In genomic region chr13:48659254-48660220, GRCm38 (mm10) we compare ENCODE assay signal across 8 mouse cellular contexts. TPM values are rescaled to one million over a fixed set of nuclear protein-coding genes. Genes with fewer than 3 reads are reported as not detected.
DNase-seq lines count a peak whose midpoint lies in the region; ATAC-seq and TF ChIP-seq lines count a peak whose summit lies in the region.

No protein-coding gene starts in this region.

- no peaks in the 10 kb centered on the region for H3K9me3 ChIP-seq in kidney, postnatal 0 days (replicated peaks; ENCODE audit: low read length)
- no peaks in the 10 kb centered on the region for H3K9me3 ChIP-seq in limb, embryonic 15.5 days

- intact Hi-C loops in left cerebral cortex, postnatal 14 days (cut with DNase I) = loop anchor here (10.0 kb wide), 1 partner anchor 335 kb away; no protein-coding TSS in a partner anchor

- TF ChIP-seq POLR2A in brain, embryonic 14.5 days (IDR thresholded peaks at IDR 0.05; ENCODE audit: borderline replicate concordance, extremely low read depth, insufficient read depth, insufficient read length, poor library complexity, severe bottlenecking) = no peak

- no peaks in the 10 kb centered on the region for H3K36me3 ChIP-seq in kidney, postnatal 0 days (ENCODE audit: insufficient read depth, low read length)
- no peaks in the 10 kb centered on the region for H3K36me3 ChIP-seq in limb, embryonic 15.5 days

- WGBS in kidney, postnatal 0 days = 3% methylated on average over 38 of the region's 38 CpGs
- WGBS in limb, embryonic 15.5 days = 2% methylated on average over 38 of the region's 38 CpGs

- H3K4me1 ChIP-seq in kidney, postnatal 0 days (replicated peaks; ENCODE audit: insufficient read depth, low read length) = peaks cover 8% of the 10 kb centered on the region
- peaks cover 38% of the 10 kb centered on the region for H3K4me1 ChIP-seq in limb, embryonic 15.5 days

- no peak for ATAC-seq in kidney, postnatal 0 days (replicated peaks; ENCODE audit: low FRiP score, low read depth)
- ATAC-seq in granulocyte monocyte progenitor cell, adult 5-6 weeks (replicated peaks; ENCODE audit: poor library complexity, severe bottlenecking) = 0 out of 2 replicates have a peak, but pooled peaks have one; percentile 7
- ATAC-seq in limb, embryonic 15.5 days (ENCODE audit: insufficient number of reproducible peaks, low FRiP score, low TSS enrichment, low read depth) = no peak
- ATAC-seq in megakaryocyte progenitor cell, adult 5-6 weeks (replicated peaks; ENCODE audit: poor library complexity) = no peak

- peaks cover 83% of the 10 kb centered on the region for H3K27me3 ChIP-seq in kidney, postnatal 0 days (ENCODE audit: insufficient read depth, low read length)
- peaks cover 96% of the 10 kb centered on the region for H3K27me3 ChIP-seq in limb, embryonic 15.5 days

- no peak overlapping the region for H3K9ac ChIP-seq in kidney, postnatal 0 days (ENCODE audit: low read depth, low read length)
- no peak overlapping the region for H3K9ac ChIP-seq in limb, embryonic 15.5 days

- H3K4me2 ChIP-seq in kidney, postnatal 0 days (ENCODE audit: low read length) = peak overlapping the region; percentile 31
- H3K4me2 ChIP-seq in limb, embryonic 15.5 days = peak overlapping the region; percentile 39

- no peak for DNase-seq in kidney, postnatal 0 days (ENCODE audit: low spot score)
- no peak for DNase-seq in kidney, adult 9 months
- peak; percentile 38 for DNase-seq in brain, embryonic 14.5 days (ENCODE audit: low read depth)
- DNase-seq in natural killer cell, adult 2 months (ENCODE audit: low spot score in 2 of 2) = no peak
- DNase-seq in left cerebral cortex, postnatal 14 days (ENCODE audit: low spot score in 2 of 2) = no peak

- no peak; the same call in 1 of the 2 replicates for TF ChIP-seq CTCF in kidney, postnatal 0 days (IDR thresholded peaks at IDR 0.05; ENCODE audit: low read depth)
- TF ChIP-seq CTCF in brain, embryonic 14.5 days (IDR thresholded peaks at IDR 0.05; ENCODE audit: borderline replicate concordance, extremely low read depth, insufficient read depth, insufficient read length) = no peak

- peak overlapping the region; percentile 8; the same call in 1 of the 2 replicates for H3K4me3 ChIP-seq in kidney, postnatal 0 days (replicated peaks; ENCODE audit: low read depth, low read length)
- H3K4me3 ChIP-seq in limb, embryonic 15.5 days = peak overlapping the region; percentile 19

- no peak overlapping the region for H3K27ac ChIP-seq in kidney, postnatal 0 days
- peak overlapping the region; percentile 17; the same call in 1 of the 2 replicates for H3K27ac ChIP-seq in limb, embryonic 15.5 days

RNA-seq across cellular contexts. Expression of gene Barx1, which starts 3.3 kb away (rescaled TPM):
- polyA plus RNA-seq in kidney, postnatal 0 days (2015; fragmentation: Nextera tagmentation; extraction: Ambion mirVana) = not detected in 2 replicates
- 0.15 and 0.38 TPM in 2 replicates for polyA plus RNA-seq in brain, embryonic 14.5 days (2012; rRNA removed)
- total RNA-seq in granulocyte monocyte progenitor cell, adult 5-6 weeks (2014; fragmentation: Nextera tagmentation) = not detected in 2 replicates
- total RNA-seq in granulocyte monocyte progenitor cell, adult 5-6 weeks (2017) = not detected in 2 replicates
- 3.9 and 4.3 TPM in 2 replicates for polyA plus RNA-seq in limb, embryonic 15.5 days (2015; fragmentation: Nextera tagmentation; extraction: Ambion mirVana)
- not detected for total RNA-seq in left cerebral cortex, postnatal 14 days (2021)
- total RNA-seq in megakaryocyte progenitor cell, adult 5-6 weeks (2015) = not detected in 2 replicates
- total RNA-seq in megakaryocyte progenitor cell, adult 5-6 weeks (2017) = not detected in 2 replicates

RNA-seq across cellular contexts. Expression of gene Ptpdc1, which starts 34.1 kb away (rescaled TPM):
- 9.9 and 10.7 TPM in 2 replicates for polyA plus RNA-seq in kidney, postnatal 0 days (2015; fragmentation: Nextera tagmentation; extraction: Ambion mirVana)
- polyA plus RNA-seq in brain, embryonic 14.5 days (2012; rRNA removed) = 10.4 and 19.6 TPM in 2 replicates
- total RNA-seq in granulocyte monocyte progenitor cell, adult 5-6 weeks (2014; fragmentation: Nextera tagmentation) = 3.2 TPM in 1 of 2 replicates, not detected in the other
- 0.82 and 1.1 TPM in 2 replicates for total RNA-seq in granulocyte monocyte progenitor cell, adult 5-6 weeks (2017)
- polyA plus RNA-seq in limb, embryonic 15.5 days (2015; fragmentation: Nextera tagmentation; extraction: Ambion mirVana) = 12.5 and 14.5 TPM in 2 replicates
- 10 to 100 TPM; 22.7 to 25.5 TPM for total RNA-seq in left cerebral cortex, postnatal 14 days (2021)
- total RNA-seq in megakaryocyte progenitor cell, adult 5-6 weeks (2015) = 3.3 and 4.4 TPM in 2 replicates
- total RNA-seq in megakaryocyte progenitor cell, adult 5-6 weeks (2017) = 1.8 and 3.4 TPM in 2 replicates

Comparison
In these comparisons a context has a peak if more than half of its experiments do, and no peak if none do; other contexts are left out.
1. RNA of gene Ptpdc1, which starts 34.1 kb away (total RNA-seq): 22.7 to 25.5 TPM in left cerebral cortex, postnatal 14 days; 1.8 to 4.4 TPM in megakaryocyte progenitor cell, adult 5-6 weeks and 0.82 to 3.2 TPM in granulocyte monocyte progenitor cell, adult 5-6 weeks; every median in the first group is over 4 times any median in the second.